Mouse (Mus musculus) CH12.LX (cell line): ENCODE results near the gene Pias4. TPM values are rescaled to one million over a fixed set of nuclear protein-coding genes. Genes with fewer than 3 reads are reported as not detected.

Source experiments
- DNase-seq: peaks from one replicate; pipeline ENCODE4 v3.0.0-alpha.2; 2013; ENCODE audit errors: extremely low read depth
- H3K27ac ChIP-seq: 2 replicates; pipeline ENCODE4 v1.5.1; 2012; ENCODE audit warnings: low read depth, mild to moderate bottlenecking, control low read depth, moderate library complexity; ENCODE audit not compliant: insufficient read depth
- H3K27me3 ChIP-seq: replicated peaks from 2 replicates; pipeline ENCODE3; 2012; ENCODE audit warnings: inconsistent platforms
- H3K36me3 ChIP-seq, 2 experiments: replicated peaks in 1 of 2; 2 replicates each; pipeline versions ENCODE3 to v1.6.1; 2012; ENCODE audit warnings: inconsistent platforms in 1 of 2, low read length in 1 of 2, mild to moderate bottlenecking in 1 of 2, mixed read lengths in 1 of 2, moderate library complexity in 1 of 2; ENCODE audit not compliant: control insufficient read depth in 1 of 2, insufficient read depth in 1 of 2
- H3K4me1 ChIP-seq, 2 experiments: 2 replicates each; pipeline ENCODE4 v1.6.1; 2012; ENCODE audit warnings: inconsistent platforms in 1 of 2, moderate library complexity in 1 of 2; ENCODE audit not compliant: insufficient read depth in 2 of 2, control insufficient read depth in 1 of 2
- H3K4me2 ChIP-seq: 2 replicates; pipeline ENCODE4 v1.6.1; 2012; ENCODE audit warnings: low read depth, mild to moderate bottlenecking, control low read depth; ENCODE audit not compliant: poor library complexity, insufficient read depth, severe bottlenecking
- H3K4me3 ChIP-seq, 3 experiments: fragments of 150-350 bp in 1 of 3; sonication (generic) in 1 of 3; replicated peaks in 1 of 3; 2 replicates each; pipeline versions ENCODE3 to v1.5.1; 2011 to 2012; ENCODE audit warnings: low read depth in 2 of 3, low read length in 2 of 3, mild to moderate bottlenecking in 2 of 3, moderate library complexity in 2 of 3, control low read depth in 1 of 3, improper control_type of control experiment in 1 of 3, inconsistent platforms in 1 of 3, mixed read lengths in 1 of 3; ENCODE audit not compliant: poor library complexity in 1 of 3
- H3K79me2 ChIP-seq: replicated peaks from 2 replicates; pipeline ENCODE4 v1.6.1; 2012; ENCODE audit warnings: mild to moderate bottlenecking, moderate library complexity; ENCODE audit not compliant: control insufficient read depth, poor library complexity, insufficient read depth, severe bottlenecking; ENCODE audit errors: extremely low read depth
- H3K9ac ChIP-seq: 2 replicates; pipeline ENCODE4 v1.6.1; 2012; ENCODE audit warnings: low read depth, mild to moderate bottlenecking, control low read depth, moderate library complexity; ENCODE audit not compliant: insufficient read depth
- H3K9me3 ChIP-seq: replicated peaks from 2 replicates; pipeline ENCODE3; 2012; ENCODE audit warnings: low read length, inconsistent platforms, mixed read lengths
- BHLHE40 ChIP-seq: IDR thresholded peaks from 2 replicates; pipeline ENCODE4 v1.6.1; 2011; ENCODE audit warnings: mild to moderate bottlenecking, low read depth, low read length, improper control_type of control experiment
- CHD1 ChIP-seq: IDR thresholded peaks from 2 replicates; pipeline ENCODE4 v1.6.1; 2012; ENCODE audit warnings: low read depth, low read length, improper control_type of control experiment, inconsistent platforms
- ELF1 ChIP-seq: IDR thresholded peaks from 2 replicates; pipeline ENCODE4 v1.6.1; 2014; ENCODE audit warnings: low read depth, mild to moderate bottlenecking, inconsistent platforms, low read length, improper control_type of control experiment
- EP300 ChIP-seq: IDR thresholded peaks from 2 replicates; pipeline ENCODE4 v1.6.1; 2011; ENCODE audit warnings: low read length, improper control_type of control experiment
- ETS1 ChIP-seq: conservative IDR thresholded peaks from 2 replicates; pipeline ENCODE4 v1.6.1; 2012; ENCODE audit warnings: low read depth, mild to moderate bottlenecking, inconsistent platforms, low read length, improper control_type of control experiment, moderate library complexity
- GABPA ChIP-seq: IDR thresholded peaks from 2 replicates; pipeline ENCODE4 v1.6.1; 2012; ENCODE audit warnings: low read depth, low read length, improper control_type of control experiment, inconsistent platforms; ENCODE audit not compliant: insufficient replicate concordance
- JUN ChIP-seq: IDR thresholded peaks from 2 replicates; pipeline ENCODE4 v1.6.1; 2011; ENCODE audit warnings: low read depth, mild to moderate bottlenecking, low read length, improper control_type of control experiment, moderate library complexity; ENCODE audit not compliant: insufficient read depth
- MAFK ChIP-seq: IDR thresholded peaks from 2 replicates; pipeline ENCODE4 v1.6.1; 2011; ENCODE audit warnings: low read length, improper control_type of control experiment; ENCODE audit not compliant: insufficient replicate concordance
- MAZ ChIP-seq: IDR thresholded peaks from 2 replicates; pipeline ENCODE4 v1.6.1; 2012; ENCODE audit warnings: low read depth, mild to moderate bottlenecking, inconsistent platforms, low read length, improper control_type of control experiment, moderate library complexity
- MEF2A ChIP-seq: IDR thresholded peaks from 2 replicates; pipeline ENCODE4 v1.6.1; 2014; ENCODE audit warnings: low read depth, mild to moderate bottlenecking, inconsistent platforms, low read length, improper control_type of control experiment, borderline replicate concordance
- NELFE ChIP-seq: IDR thresholded peaks from 2 replicates; pipeline ENCODE4 v1.6.1; 2011; ENCODE audit warnings: low read depth, low read length, improper control_type of control experiment
- PAX5 ChIP-seq: IDR thresholded peaks from 2 replicates; pipeline ENCODE4 v1.6.1; 2012; ENCODE audit warnings: low read length, inconsistent platforms, mixed read lengths
- POLR2A ChIP-seq: IDR thresholded peaks from 2 replicates; pipeline ENCODE4 v1.6.1; 2011; ENCODE audit warnings: low read depth, mild to moderate bottlenecking, improper control_type of control experiment, low read length
- POLR2AphosphoS2 ChIP-seq: IDR thresholded peaks from 2 replicates; pipeline ENCODE4 v1.6.1; 2011; ENCODE audit warnings: low read depth, low read length, improper control_type of control experiment
- RAD21 ChIP-seq: IDR thresholded peaks from 2 replicates; pipeline ENCODE4 v1.6.1; 2011; ENCODE audit warnings: low read depth, mild to moderate bottlenecking, low read length, improper control_type of control experiment, moderate library complexity
- SIN3A ChIP-seq: IDR thresholded peaks from 2 replicates; pipeline ENCODE4 v1.6.1; 2012; ENCODE audit warnings: low read length, improper control_type of control experiment, inconsistent platforms
- USF2 ChIP-seq: conservative IDR thresholded peaks from 2 replicates; pipeline ENCODE4 v1.6.1; 2011; ENCODE audit warnings: low read depth, low read length, improper control_type of control experiment
- ZNF384 ChIP-seq: IDR thresholded peaks from 2 replicates; pipeline ENCODE4 v1.6.1; 2012; ENCODE audit warnings: low read depth, low read length, improper control_type of control experiment, inconsistent platforms
- dilution Hi-C: fragments of 300-500 bp; cut with MboI; formaldehyde crosslinking; loops from 2 replicates; pipeline ENCODE4 v1.14.3; 2020; ENCODE audit warnings: low sequenced_read_pairs; ENCODE audit not compliant: extremely low pct_unique_long_range_greater_than_20kb, extremely low pct_ligation_motif_present
- in situ Hi-C: fragments of 300-500 bp; cut with MboI; formaldehyde crosslinking; loops from 3 replicates; pipeline ENCODE4 v1.14.3; 2019; ENCODE audit warnings: low sequenced_read_pairs, low pct_ligation_motif_present, low pct_unique_long_range_greater_than_20kb, mixed read lengths
- polyA plus RNA-seq: library from polyadenylated mRNA; unstranded; fragments of >175 nt; gene quantifications from 2 replicates; pipeline ENCODE4 v1.2.1, GENCODE M21; 2012; ENCODE audit warnings: low read depth; ENCODE audit not compliant: insufficient read length
- total RNA-seq, 2 experiments: library from RNA; depleted of rRNA; stranded (reverse); fragments of 300-350 nt in 1 of 2; fragments of >200 nt in 1 of 2; gene quantifications; 2 replicates each; pipeline ENCODE4 v1.2.3; 2012 to 2014

Pias4 gene
- total and polyA plus RNA-seq, 3 experiments = 15.3 to 33.5 (median 26.6) TPM

GRCm38 (mm10) chr10:81146296-81146695 lies 21.4 kb downstream of the Pias4 start:
- Histone ChIP-seq H3K9me3 (no peaks in the 10 kb centered on the region), H3K79me2 (peaks cover 76% of the 10 kb centered on the region), H3K4me1 (peaks cover 19 to 96% of the 10 kb centered on the region in 2 experiments), H3K36me3 (peaks cover 61 to 90% of the 10 kb centered on the region in 2 experiments), H3K27me3 (no peaks in the 10 kb centered on the region), H3K4me2 (no peak overlapping the region), H3K9ac (no peak overlapping the region), H3K4me3 (peak overlapping the region in 1 of 3 experiments; percentile 19), H3K27ac (no peak overlapping the region)
- dilution Hi-C loops (no loop called here), in situ Hi-C loops (no loop called here)
- TF ChIP-seq NELFE = no peak
- 0 out of 2 replicates have a peak, but pooled peaks have one; percentile 7 for TF ChIP-seq ETS1
- no peak for DNase-seq

DNA sequence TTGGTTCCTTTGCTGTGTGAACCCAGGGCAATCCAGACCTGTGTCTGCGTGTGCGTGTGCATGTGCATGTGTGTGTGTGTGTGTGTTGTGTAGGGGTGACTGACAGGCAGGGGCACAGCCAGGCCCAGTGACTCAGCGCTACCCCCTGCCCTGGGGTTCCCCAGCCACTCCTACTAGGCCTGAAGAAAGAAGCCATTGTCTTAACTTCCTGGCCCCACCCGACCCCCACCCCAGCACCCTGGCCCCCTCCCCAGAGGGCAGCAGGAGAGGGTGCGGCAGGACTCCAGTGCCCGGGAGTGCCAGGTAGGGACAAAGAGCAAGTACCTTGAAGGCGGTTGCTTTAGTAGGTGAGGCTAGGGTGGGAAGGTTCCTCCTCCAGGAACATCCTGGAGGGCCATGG lies 21.9 kb downstream of the Pias4 start:
- dilution Hi-C loops = no loop called here
- no peak overlapping the region for H3K27ac ChIP-seq
- H3K9ac ChIP-seq = no peak overlapping the region
- H3K9me3 ChIP-seq = no peaks in the 10 kb centered on the region
- H3K4me2 ChIP-seq = no peak overlapping the region
- peaks cover 81% of the 10 kb centered on the region for H3K79me2 ChIP-seq
- peak overlapping the region in 1 of 3 experiments; percentile 4 for H3K4me3 ChIP-seq
- no peaks in the 10 kb centered on the region for H3K27me3 ChIP-seq
- H3K36me3 ChIP-seq = peaks cover 61 to 90% of the 10 kb centered on the region in 2 experiments
- peaks cover 20 to 97% of the 10 kb centered on the region in 2 experiments for H3K4me1 ChIP-seq
- TF ChIP-seq MAFK = no peak
- no peak for TF ChIP-seq PAX5
- no peak for TF ChIP-seq MAZ
- no peak for TF ChIP-seq RAD21
- no peak for TF ChIP-seq EP300
- no peak for TF ChIP-seq CHD1
- no peak for TF ChIP-seq POLR2AphosphoS2
- no peak for TF ChIP-seq ZNF384
- no peak for TF ChIP-seq USF2
- no peak for TF ChIP-seq ELF1
- TF ChIP-seq SIN3A = no peak
- no peak for TF ChIP-seq POLR2A
- no peak for TF ChIP-seq GABPA
- TF ChIP-seq MEF2A = no peak
- no peak for TF ChIP-seq BHLHE40
- TF ChIP-seq JUN = no peak
- TF ChIP-seq, all 38 proteins: peak for 0
- in situ Hi-C loops = no loop called here
- no peak for DNase-seq
